Mouse (Mus musculus) limb, embryonic 12.5 days (tissue): ENCODE measurements around the gene Exoc6b. TPM values are rescaled to one million over a fixed set of nuclear protein-coding genes. Genes with fewer than 3 reads are reported as not detected.

ENCODE experiments used
- ATAC-seq: fragments of 200-750 bp; cut with Nextera tagmentation; 2 replicates; pipeline ENCODE4 v1.8.0; 2017; ENCODE audit warnings: low read depth, moderate TSS enrichment; ENCODE audit not compliant: insufficient number of reproducible peaks, insufficient read depth, low FRiP score, low TSS enrichment
- H3K27ac ChIP-seq: fragments of 300-500 bp; sonication (generic); 2 replicates; pipeline ENCODE4 v1.5.1; 2016; ENCODE audit warnings: mild to moderate bottlenecking, moderate library complexity
- H3K27me3 ChIP-seq: fragments of 300-500 bp; sonication (generic); 2 replicates; pipeline ENCODE4 v1.6.1; 2016; ENCODE audit warnings: mild to moderate bottlenecking, moderate library complexity
- H3K36me3 ChIP-seq: fragments of 300-500 bp; sonication (generic); 2 replicates; pipeline ENCODE4 v1.6.1; 2016; ENCODE audit warnings: mild to moderate bottlenecking, moderate library complexity
- H3K4me1 ChIP-seq: fragments of 300-500 bp; sonication (generic); replicated peaks from 2 replicates; pipeline ENCODE4 v1.6.1; 2016
- H3K4me2 ChIP-seq: fragments of 300-500 bp; sonication (generic); 2 replicates; pipeline ENCODE4 v1.6.1; 2016; ENCODE audit warnings: mild to moderate bottlenecking, moderate library complexity
- H3K4me3 ChIP-seq: fragments of 300-500 bp; sonication (generic); replicated peaks from 2 replicates; pipeline ENCODE4 v1.5.1; 2016; ENCODE audit warnings: mild to moderate bottlenecking
- H3K9ac ChIP-seq: fragments of 300-500 bp; sonication (generic); replicated peaks from 2 replicates; pipeline ENCODE4 v1.6.1; 2016; ENCODE audit warnings: mild to moderate bottlenecking, moderate library complexity
- H3K9me3 ChIP-seq: fragments of 300-500 bp; sonication (generic); 2 replicates; pipeline ENCODE4 v1.6.1; 2016; ENCODE audit warnings: mild to moderate bottlenecking, moderate library complexity
- WGBS: fragments of 180-500 bp; shearing (Covaris S2); methylation state at CpG from one replicate; pipeline ENCODE4 v1.1.7; 2016; 5-methylcytosine and 5-hydroxymethylcytosine counted together
- polyA plus RNA-seq: library from polyadenylated mRNA; unstranded; fragments of >200 nt; fragmentation: Nextera tagmentation; extraction: Ambion mirVana; gene quantifications from 2 replicates; pipeline ENCODE4 v1.2.1, GENCODE M21; 2016

Gene Exoc6b
- polyA plus RNA-seq, 1 experiment from 2014 or later = 38.2 TPM

DNA sequence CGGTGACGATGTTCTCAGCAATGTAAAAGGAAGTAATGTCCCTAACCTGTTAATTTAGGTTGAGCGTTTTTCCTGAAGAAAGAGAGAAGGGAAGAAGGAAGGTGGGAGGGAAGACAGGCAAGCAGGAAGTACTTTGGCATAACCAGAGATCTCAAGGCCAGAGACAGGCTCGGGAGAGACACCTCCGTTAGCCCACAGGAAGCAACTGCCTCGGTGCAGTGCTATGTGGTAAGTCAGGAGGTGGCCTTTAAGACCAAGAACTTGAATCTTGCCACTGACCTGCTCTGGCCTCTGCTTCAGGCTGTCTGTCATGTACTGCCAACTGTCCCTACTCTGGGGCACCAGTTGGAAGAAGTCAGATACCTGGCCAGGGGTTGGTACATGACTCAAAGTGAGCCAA, 500.4 kb downstream of the Exoc6b start:
- Histone ChIP-seq H3K9ac (no peak overlapping the region), H3K4me2 (no peak overlapping the region), H3K4me3 (no peak overlapping the region), H3K9me3 (no peaks in the 10 kb centered on the region), H3K27me3 (no peaks in the 10 kb centered on the region; the same call in 1 of the 2 replicates), H3K36me3 (peaks cover 21% of the 10 kb centered on the region), H3K4me1 (peaks cover 37% of the 10 kb centered on the region), H3K27ac (no peak overlapping the region)
- WGBS = 58% methylated on average over 6 of the region's 6 CpGs
- ATAC-seq = no peak

Other genes with a start within 250 kb of the Exoc6b start
- gene Spr, start 68.3 kb upstream of the Exoc6b start, polyA plus RNA-seq = 36.5 and 49.8 TPM in 2 replicates
- 1.5 TPM in 2 replicates for gene Emx1, start 117.9 kb upstream of the Exoc6b start, polyA plus RNA-seq